Mouse (Mus musculus): ENCODE measurements at regions not wholly inside any gene's neighbourhood (a gene's known extent, or its start where the extent isn't known, plus 50 kb on each side); places are given as distances from the start of the nearest gene placed in this dataset.
A peak's percentile ranks its signal among the peaks of the same experiment; 100 is the strongest.

GRCm38 (mm10) chr11:64579826-64580225 is 143.4 kb upstream of the F930015N05Rik start:
- no peak for DNase-seq (ENCODE audit: extremely low read depth, insufficient read length, low spot score)

- DNase-seq (ENCODE audit: extremely low read depth, insufficient read length, low spot score) = no peak
These were observed 149.6 kb upstream of the F930015N05Rik start for GRCm38 (mm10) chr11:64586056-64586455.

- no peak for DNase-seq (ENCODE audit: extremely low read depth, insufficient read length, low spot score)
These were observed 150.7 kb upstream of the F930015N05Rik start for GRCm38 (mm10) chr11:64587034-64587710.

GRCm38 (mm10) chr11:64587751-64588600 is 151.5 kb upstream of the F930015N05Rik start:
- no peak for DNase-seq (ENCODE audit: extremely low read depth, insufficient read length, low spot score)

- DNase-seq (ENCODE audit: extremely low read depth, insufficient read length, low spot score) = no peak
These were observed 152.1 kb upstream of the F930015N05Rik start for GRCm38 (mm10) chr11:64588601-64588989.

GRCm38 (mm10) chr11:64589026-64589425 is 152.6 kb upstream of the F930015N05Rik start:
- DNase-seq (ENCODE audit: extremely low read depth, insufficient read length, low spot score) = no peak

- no peak for DNase-seq (ENCODE audit: extremely low read depth, insufficient read length, low spot score)
These were observed 153.6 kb upstream of the F930015N05Rik start for GRCm38 (mm10) chr11:64590091-64590490.

GRCm38 (mm10) chr11:64592253-64592652 is 155.8 kb upstream of the F930015N05Rik start:
- DNase-seq (ENCODE audit: extremely low read depth, insufficient read length, low spot score) = no peak

- DNase-seq (ENCODE audit: extremely low read depth, insufficient read length, low spot score) = no peak
These were observed 160.9 kb upstream of the F930015N05Rik start for GRCm38 (mm10) chr11:64597305-64597704.

GRCm38 (mm10) chr11:64599178-64599577 is 162.7 kb upstream of the F930015N05Rik start:
- DNase-seq (ENCODE audit: extremely low read depth, insufficient read length, low spot score) = peak; percentile 6

- no peak for DNase-seq (ENCODE audit: extremely low read depth, insufficient read length, low spot score)
These were observed 164.0 kb upstream of the F930015N05Rik start for GRCm38 (mm10) chr11:64600201-64601102.

- no peak for DNase-seq (ENCODE audit: extremely low read depth, insufficient read length, low spot score)
These were observed 172.6 kb upstream of the F930015N05Rik start for GRCm38 (mm10) chr11:64609043-64609442.

- no peak for DNase-seq (ENCODE audit: extremely low read depth, insufficient read length, low spot score)
These were observed 174.3 kb upstream of the F930015N05Rik start for GRCm38 (mm10) chr11:64610724-64611123.

GRCm38 (mm10) chr11:64615140-64615539 is 178.7 kb upstream of the F930015N05Rik start:
- no peak for DNase-seq (ENCODE audit: extremely low read depth, insufficient read length, low spot score)

GRCm38 (mm10) chr11:64618631-64619385 is 182.4 kb upstream of the F930015N05Rik start:
- DNase-seq (ENCODE audit: extremely low read depth, insufficient read length, low spot score) = peak; percentile 5

- no peak for DNase-seq (ENCODE audit: extremely low read depth, insufficient read length, low spot score)
These were observed 190.7 kb upstream of the F930015N05Rik start for GRCm38 (mm10) chr11:64627180-64627579.

- DNase-seq (ENCODE audit: extremely low read depth, insufficient read length, low spot score) = no peak
These were observed 204.5 kb upstream of the F930015N05Rik start for GRCm38 (mm10) chr11:64640947-64641346.

- no peak for DNase-seq (ENCODE audit: extremely low read depth, insufficient read length, low spot score)
These were observed 206.7 kb upstream of the F930015N05Rik start for GRCm38 (mm10) chr11:64643171-64643570.

- DNase-seq (ENCODE audit: extremely low read depth, insufficient read length, low spot score) = no peak
These were observed 211.5 kb upstream of the F930015N05Rik start for GRCm38 (mm10) chr11:64647938-64648337.

Measured in 3134 (cell line).